Mouse (Mus musculus) embryonic fibroblast, embryonic 13.5 days (primary cell): ENCODE data around the gene Ankrd65. TPM values are rescaled to one million over a fixed set of nuclear protein-coding genes. Genes with fewer than 3 reads are reported as not detected.

Experiments used
- H3K27ac ChIP-seq: 2 replicates; pipeline ENCODE4 v1.5.1; 2012; ENCODE audit warnings: low read length, control low read depth, inconsistent platforms; ENCODE audit not compliant: insufficient read depth
- H3K4me1 ChIP-seq: 2 replicates; pipeline ENCODE4 v1.6.1; 2011; ENCODE audit warnings: low read length; ENCODE audit not compliant: control insufficient read depth, insufficient read depth
- H3K4me3 ChIP-seq: 2 replicates; pipeline ENCODE4 v1.5.1; 2011; ENCODE audit warnings: mild to moderate bottlenecking, control low read depth, low read length; ENCODE audit not compliant: insufficient read depth
- CTCF ChIP-seq: IDR thresholded peaks from 2 replicates; pipeline ENCODE4 v1.5.1; 2011; ENCODE audit warnings: mild to moderate bottlenecking, control low read depth, low read length, moderate library complexity, borderline replicate concordance; ENCODE audit not compliant: insufficient read depth
- POLR2A ChIP-seq: IDR thresholded peaks from 2 replicates; pipeline ENCODE4 v1.6.1; 2011; ENCODE audit warnings: low read depth, mild to moderate bottlenecking, control low read depth, low read length, moderate library complexity
- polyA plus RNA-seq: library from polyadenylated mRNA; stranded (reverse); fragments of >200 nt; gene quantifications from 2 replicates; pipeline ENCODE4 v1.2.4, GENCODE M21; 2011; ENCODE audit warnings: low read depth; ENCODE audit not compliant: missing spikeins, insufficient read length

Gene Ankrd65
- polyA plus RNA-seq, 1 experiment = not detected

- Histone ChIP-seq H3K4me1 (peaks cover 10% of the 10 kb centered on the region), H3K27ac (peak overlapping the region; percentile 64; the same call in 1 of the 2 replicates), H3K4me3 (peak overlapping the region; percentile 76)
- no peak for TF ChIP-seq POLR2A
- TF ChIP-seq CTCF = no peak
These were observed 42.1 kb downstream of the Ankrd65 start for GRCm38 (mm10) chr4:155832321-155832720.

- Histone ChIP-seq H3K4me3 (no peak overlapping the region), H3K27ac (peak overlapping the region; percentile 30; the same call in 1 of the 2 replicates), H3K4me1 (peaks cover 10% of the 10 kb centered on the region)
- TF ChIP-seq CTCF (no peak), POLR2A (peak; percentile 5; the same call in 1 of the 2 replicates)
These were observed 43.0 kb downstream of the Ankrd65 start for GRCm38 (mm10) chr4:155833234-155833633.

- H3K4me1 ChIP-seq = peaks cover 11% of the 10 kb centered on the region
- 0 out of 2 replicates have a peak, but pooled peaks have one; percentile 18 for TF ChIP-seq CTCF
- peak; percentile 8; the same call in 1 of the 2 replicates for TF ChIP-seq POLR2A
- H3K27ac ChIP-seq = peak overlapping the region; percentile 76
- H3K4me3 ChIP-seq = no peak overlapping the region
These were observed 43.6 kb downstream of the Ankrd65 start for GRCm38 (mm10) chr4:155833836-155834235.

GRCm38 (mm10) chr4:155837404-155838010 is 47.3 kb downstream of the Ankrd65 start:
- H3K27ac ChIP-seq = peak overlapping the region; percentile 100

GRCm38 (mm10) chr4:155838187-155839153 is 48.2 kb downstream of the Ankrd65 start:
- H3K4me3 ChIP-seq = no peak overlapping the region
- TF ChIP-seq CTCF (no peak), POLR2A (peak; percentile 46)
- peaks cover 10% of the 10 kb centered on the region for H3K4me1 ChIP-seq
- H3K27ac ChIP-seq = peak overlapping the region; percentile 100

More at GRCm38 (mm10) chr4:155837404-155838010, 47.3 kb downstream of the Ankrd65 start:
- TF ChIP-seq POLR2A = no peak; the same call in 1 of the 2 replicates
- no peak for TF ChIP-seq CTCF
- Histone ChIP-seq H3K4me3 (no peak overlapping the region), H3K4me1 (peaks cover 13% of the 10 kb centered on the region)

- H3K27ac ChIP-seq = peak within 1 kb of the TSS; percentile 100
- peak within 1 kb of the TSS; percentile 81 for H3K4me3 ChIP-seq
- peaks cover 4% of the 10 kb centered on the region; the same call in 1 of the 2 replicates for H3K4me1 ChIP-seq
- no peak for TF ChIP-seq CTCF
- TF ChIP-seq POLR2A = peak; percentile 94
These were observed 49.3 kb downstream of the Ankrd65 start, which contains the start of gene Mxra8 for GRCm38 (mm10) chr4:155839483-155839910. Mxra8 (plus strand) TSS chr4:155839680.

GRCm38 (mm10) chr4:155840076-155841002 is 50.1 kb downstream of the Ankrd65 start:
- Histone ChIP-seq H3K27ac (peak overlapping the region; percentile 97), H3K4me1 (peaks cover 4% of the 10 kb centered on the region; the same call in 1 of the 2 replicates), H3K4me3 (peak overlapping the region; percentile 81)
- TF ChIP-seq CTCF (no peak), POLR2A (peak; percentile 5; the same call in 1 of the 2 replicates)

GRCm38 (mm10) chr4:155841003-155841454 is 50.8 kb downstream of the Ankrd65 start:
- H3K4me3 ChIP-seq = peak overlapping the region; percentile 81
- H3K27ac ChIP-seq = peak overlapping the region; percentile 97
- peaks cover 4% of the 10 kb centered on the region; the same call in 1 of the 2 replicates for H3K4me1 ChIP-seq
- TF ChIP-seq POLR2A (peak; percentile 75), CTCF (peak; percentile 61; the same call in 1 of the 2 replicates)
